Mouse (Mus musculus): ENCODE results near the gene Npc1l1.

DNA sequence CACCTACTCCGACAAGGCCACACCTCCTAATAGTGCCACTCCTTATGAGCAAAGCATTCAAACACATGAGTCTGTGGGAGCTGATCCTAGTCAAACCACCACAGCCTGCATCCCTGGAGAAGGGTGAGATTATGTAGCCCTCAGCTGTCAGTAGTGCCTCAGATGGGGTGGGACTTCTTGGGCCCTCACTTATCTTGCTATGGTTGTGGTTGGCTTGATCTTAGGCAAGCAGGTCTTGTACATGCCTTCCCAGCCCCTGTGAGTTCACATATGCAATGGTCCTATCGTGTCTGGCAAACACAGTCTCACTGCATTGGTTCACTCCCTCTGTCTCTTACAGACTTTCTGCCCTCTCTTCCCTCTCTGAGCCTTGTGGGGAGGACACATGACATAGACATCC is 22.9 kb downstream of the Npc1l1 start:
- TF ChIP-seq CTCF (IDR thresholded peaks at IDR 0.05; ENCODE audit: low read depth, low read length) (no peak), POLR2A (IDR thresholded peaks at IDR 0.05; ENCODE audit: insufficient read depth, low read length) (no peak)
